10 mouse cellular contexts compared by ENCODE assay signal in genomic region chr3:88535527-88535926, GRCm38 (mm10). TPM values are rescaled to one million over a fixed set of nuclear protein-coding genes. Genes with fewer than 3 reads are reported as not detected.
DNase-seq lines count a peak whose midpoint lies in the region; ATAC-seq lines count a peak whose summit lies in the region.
"Had no signal": no experiment of that assay in that cellular context is flagged by ENCODE, and none has a peak within 500 bp of the region (broad histone marks: within the 10 kb centered on the region; RNA-seq: fewer than 3 reads in every experiment).

No protein-coding gene starts in this region.

- no peaks in the 10 kb centered on the region for H3K27me3 ChIP-seq in kidney, embryonic 15.5 days
- no peaks in the 10 kb centered on the region for H3K27me3 ChIP-seq in forebrain, embryonic 14.5 days (replicated peaks; ENCODE audit: control insufficient read depth, insufficient read depth, low read length)
- no peaks in the 10 kb centered on the region for H3K27me3 ChIP-seq in limb, embryonic 13.5 days
- H3K27me3 ChIP-seq in stomach, embryonic 14.5 days (ENCODE audit: control insufficient read depth, insufficient read depth, low read length) = no peaks in the 10 kb centered on the region

- peaks cover 68% of the 10 kb centered on the region for H3K4me1 ChIP-seq in kidney, embryonic 15.5 days
- H3K4me1 ChIP-seq in forebrain, embryonic 14.5 days (ENCODE audit: control insufficient read depth, insufficient read depth, low read length) = peaks cover 47% of the 10 kb centered on the region
- H3K4me1 ChIP-seq in limb, embryonic 13.5 days = peaks cover 64% of the 10 kb centered on the region
- peaks cover 53% of the 10 kb centered on the region for H3K4me1 ChIP-seq in stomach, embryonic 14.5 days (ENCODE audit: control insufficient read depth, insufficient read depth, low read length)

- H3K36me3 ChIP-seq in kidney, embryonic 15.5 days = peaks cover 42% of the 10 kb centered on the region
- peaks cover 58% of the 10 kb centered on the region for H3K36me3 ChIP-seq in forebrain, embryonic 14.5 days (ENCODE audit: control insufficient read depth, insufficient read depth, low read length)
- peaks cover 45% of the 10 kb centered on the region for H3K36me3 ChIP-seq in limb, embryonic 13.5 days
- H3K36me3 ChIP-seq in stomach, embryonic 14.5 days (ENCODE audit: control insufficient read depth, insufficient read depth, low read length) = peaks cover 39% of the 10 kb centered on the region

- H3K4me3 ChIP-seq in kidney, embryonic 15.5 days (replicated peaks) = peak overlapping the region; percentile 88
- peak overlapping the region; percentile 86 for H3K4me3 ChIP-seq in forebrain, embryonic 14.5 days (ENCODE audit: low read depth, low read length)
- H3K4me3 ChIP-seq in limb, embryonic 13.5 days = peak overlapping the region; percentile 94
- H3K4me3 ChIP-seq in stomach, embryonic 14.5 days (ENCODE audit: low read depth, low read length) = peak overlapping the region; percentile 67; the same call in 1 of the 2 replicates

- no peaks in the 10 kb centered on the region for H3K9me3 ChIP-seq in kidney, embryonic 15.5 days (replicated peaks)
- H3K9me3 ChIP-seq in forebrain, embryonic 14.5 days (replicated peaks; ENCODE audit: control insufficient read depth, low read length) = no peaks in the 10 kb centered on the region
- H3K9me3 ChIP-seq in limb, embryonic 13.5 days = no peaks in the 10 kb centered on the region
- no peaks in the 10 kb centered on the region for H3K9me3 ChIP-seq in stomach, embryonic 14.5 days (ENCODE audit: control insufficient read depth, low read depth, low read length)

- DNase-seq in kidney, adult 8-10 months = no peak
- DNase-seq in forebrain, embryonic 14.5 days (ENCODE audit: low spot score) = no peak
- no peak for DNase-seq in layer of hippocampus, adult 18-20 months (ENCODE audit: low spot score in 2 of 2)
- DNase-seq in layer of hippocampus, postnatal 10 days (ENCODE audit: low spot score in 2 of 2) = no peak
- no peak for DNase-seq in frontal cortex, postnatal 14 days (ENCODE audit: low spot score in 2 of 2)
- DNase-seq: gastrocnemius, postnatal 36 days; thymus, adult 18-20 months had no signal

- no peak for ATAC-seq in kidney, embryonic 15.5 days (replicated peaks; ENCODE audit: low FRiP score)
- ATAC-seq in forebrain, embryonic 14.5 days = no peak
- no peak for ATAC-seq in limb, embryonic 13.5 days (ENCODE audit: low FRiP score, low read depth)
- ATAC-seq in stomach, embryonic 14.5 days (ENCODE audit: insufficient number of reproducible peaks, insufficient read depth, low FRiP score, low read depth) = no peak

- H3K4me2 ChIP-seq in kidney, embryonic 15.5 days = peak overlapping the region; percentile 87
- peak overlapping the region; percentile 92 for H3K4me2 ChIP-seq in forebrain, embryonic 14.5 days (ENCODE audit: low read length)
- peak overlapping the region; percentile 94 for H3K4me2 ChIP-seq in limb, embryonic 13.5 days (replicated peaks)
- H3K4me2 ChIP-seq in stomach, embryonic 14.5 days (replicated peaks; ENCODE audit: low read depth, low read length) = peak overlapping the region; percentile 74

- peak overlapping the region; percentile 97 for H3K9ac ChIP-seq in kidney, embryonic 15.5 days
- H3K9ac ChIP-seq in forebrain, embryonic 14.5 days (ENCODE audit: low read length) = peak overlapping the region; percentile 100
- H3K9ac ChIP-seq in limb, embryonic 13.5 days = peak overlapping the region; percentile 100
- H3K9ac ChIP-seq in stomach, embryonic 14.5 days (replicated peaks; ENCODE audit: low read depth, low read length) = no peak overlapping the region; the same call in 1 of the 2 replicates

- peak overlapping the region; percentile 69 for H3K27ac ChIP-seq in kidney, embryonic 15.5 days
- peak overlapping the region; percentile 99 for H3K27ac ChIP-seq in forebrain, embryonic 14.5 days (ENCODE audit: low read depth, low read length)
- H3K27ac ChIP-seq in limb, embryonic 13.5 days = no peak overlapping the region; the same call in 1 of the 2 replicates
- no peak overlapping the region for H3K27ac ChIP-seq in stomach, embryonic 14.5 days (ENCODE audit: low read length)

- 32% methylated on average over 4 of the region's 4 CpGs for WGBS in kidney, embryonic 15.5 days
- WGBS in forebrain, embryonic 14.5 days = 15% methylated on average over 4 of the region's 4 CpGs
- 43% methylated on average over 4 of the region's 4 CpGs for WGBS in limb, embryonic 13.5 days
- WGBS in stomach, embryonic 14.5 days = 46% methylated on average over 4 of the region's 4 CpGs

RNA-seq across cellular contexts. Expression of gene Mex3a, which starts 3.3 kb away (rescaled TPM):
- polyA plus RNA-seq in kidney, embryonic 15.5 days (2015; fragmentation: Nextera tagmentation; extraction: Ambion mirVana) = 20.9 and 22.0 TPM in 2 replicates
- polyA plus RNA-seq in forebrain, embryonic 14.5 days (2014; fragmentation: Nextera tagmentation; extraction: Ambion mirVana) = 48.8 and 50.1 TPM in 2 replicates
- polyA plus RNA-seq in limb, embryonic 13.5 days (2015; fragmentation: Nextera tagmentation; extraction: Ambion mirVana) = 32.9 and 33.9 TPM in 2 replicates
- 25.2 and 26.3 TPM in 2 replicates for polyA plus RNA-seq in stomach, embryonic 14.5 days (2014; fragmentation: Nextera tagmentation; extraction: Ambion mirVana)
- 1 to 10 TPM; 2.0 to 2.2 TPM for total RNA-seq in layer of hippocampus, adult 18-20 months (2021)
- total RNA-seq in layer of hippocampus, postnatal 10 days (2021) = 10 to 100 TPM; 17.0 to 18.5 TPM

RNA-seq across cellular contexts. Expression of gene Rab25, which starts 12.6 kb away (rescaled TPM):
- 15.1 and 17.4 TPM in 2 replicates for polyA plus RNA-seq in kidney, embryonic 15.5 days (2015; fragmentation: Nextera tagmentation; extraction: Ambion mirVana)
- polyA plus RNA-seq in forebrain, embryonic 14.5 days (2014; fragmentation: Nextera tagmentation; extraction: Ambion mirVana) = not detected in 2 replicates
- 7.7 and 9.3 TPM in 2 replicates for polyA plus RNA-seq in limb, embryonic 13.5 days (2015; fragmentation: Nextera tagmentation; extraction: Ambion mirVana)
- 57.0 and 67.9 TPM in 2 replicates for polyA plus RNA-seq in stomach, embryonic 14.5 days (2014; fragmentation: Nextera tagmentation; extraction: Ambion mirVana)
- not detected for total RNA-seq in layer of hippocampus, adult 18-20 months (2021)
- total RNA-seq in layer of hippocampus, postnatal 10 days (2021) = not detected
- total RNA-seq: gastrocnemius, postnatal 36 days had no signal

RNA-seq across cellular contexts. Expression of gene Lamtor2, which starts 17.3 kb away (rescaled TPM):
- polyA plus RNA-seq in kidney, embryonic 15.5 days (2015; fragmentation: Nextera tagmentation; extraction: Ambion mirVana) = 167 and 173 TPM in 2 replicates
- polyA plus RNA-seq in forebrain, embryonic 14.5 days (2014; fragmentation: Nextera tagmentation; extraction: Ambion mirVana) = 107 and 122 TPM in 2 replicates
- polyA plus RNA-seq in limb, embryonic 13.5 days (2015; fragmentation: Nextera tagmentation; extraction: Ambion mirVana) = 147 and 154 TPM in 2 replicates
- polyA plus RNA-seq in stomach, embryonic 14.5 days (2014; fragmentation: Nextera tagmentation; extraction: Ambion mirVana) = 84.8 and 88.5 TPM in 2 replicates
- 100 to 1,000 TPM; 112 to 113 TPM for total RNA-seq in layer of hippocampus, adult 18-20 months (2021)
- total RNA-seq in layer of hippocampus, postnatal 10 days (2021) = 100 to 1,000 TPM; 117 to 126 TPM

RNA-seq across cellular contexts. Expression of gene Ubqln4, which starts 18.0 kb away (rescaled TPM):
- polyA plus RNA-seq in kidney, embryonic 15.5 days (2015; fragmentation: Nextera tagmentation; extraction: Ambion mirVana) = 54.0 and 57.9 TPM in 2 replicates
- 40.5 and 43.3 TPM in 2 replicates for polyA plus RNA-seq in forebrain, embryonic 14.5 days (2014; fragmentation: Nextera tagmentation; extraction: Ambion mirVana)
- polyA plus RNA-seq in limb, embryonic 13.5 days (2015; fragmentation: Nextera tagmentation; extraction: Ambion mirVana) = 46.6 and 48.2 TPM in 2 replicates
- 48.4 TPM in 2 replicates for polyA plus RNA-seq in stomach, embryonic 14.5 days (2014; fragmentation: Nextera tagmentation; extraction: Ambion mirVana)
- total RNA-seq in layer of hippocampus, adult 18-20 months (2021) = 100 to 1,000 TPM; 118 to 122 TPM
- total RNA-seq in layer of hippocampus, postnatal 10 days (2021) = 10 to 100 TPM; 79.9 to 81.8 TPM

RNA-seq across cellular contexts. Expression of gene Lmna, which starts 25.8 kb away (rescaled TPM):
- 89.2 and 92.0 TPM in 2 replicates for polyA plus RNA-seq in kidney, embryonic 15.5 days (2015; fragmentation: Nextera tagmentation; extraction: Ambion mirVana)
- polyA plus RNA-seq in forebrain, embryonic 14.5 days (2014; fragmentation: Nextera tagmentation; extraction: Ambion mirVana) = 18.0 and 28.5 TPM in 2 replicates
- polyA plus RNA-seq in limb, embryonic 13.5 days (2015; fragmentation: Nextera tagmentation; extraction: Ambion mirVana) = 174 and 183 TPM in 2 replicates
- polyA plus RNA-seq in stomach, embryonic 14.5 days (2014; fragmentation: Nextera tagmentation; extraction: Ambion mirVana) = 128 and 148 TPM in 2 replicates
- total RNA-seq in layer of hippocampus, adult 18-20 months (2021) = 10 to 100 TPM; 36.5 to 40.2 TPM
- total RNA-seq in layer of hippocampus, postnatal 10 days (2021) = 10 to 100 TPM; 46.2 to 50.5 TPM

Comparison
In these comparisons a context has a peak if more than half of its experiments do, and no peak if none do; other contexts are left out.
1. H3K27ac ChIP-seq: peak in kidney, embryonic 15.5 days (single experiment) and forebrain, embryonic 14.5 days (single experiment); none in limb, embryonic 13.5 days (single experiment) and stomach, embryonic 14.5 days (single experiment).
2. Peak in every context shown above with its lines, with median percentiles within 50 percentile points of each other: H3K4me2 ChIP-seq and H3K4me3 ChIP-seq.